Mouse (Mus musculus) gastrocnemius, postnatal 14 days (tissue): ENCODE data around the gene Fgf10. TPM values are rescaled to one million over a fixed set of nuclear protein-coding genes. Genes with fewer than 3 reads are reported as not detected.

Experiments used
- DNase-seq: peaks from one replicate; pipeline ENCODE4 v3.0.0; 2021; ENCODE audit warnings: mixed read lengths
- intact Hi-C: fragments of 180-260 bp; cut with DNase I; formaldehyde crosslinking; loops from one replicate; pipeline ENCODE4 v1.15.1; 2025; ENCODE audit warnings: low total_unique reads
- long read RNA-seq, 2 experiments: library from polyadenylated mRNA; stranded (forward); transcript quantifications; one replicate each; pipeline ENCODE4 v2.0.0; 2021
- total RNA-seq, 2 experiments: library from RNA; stranded (reverse); gene quantifications; 2 replicates each; pipeline ENCODE4 v1.2.3; 2021

The Fgf10 gene
- total RNA-seq = under 1 TPM; 0.29 to 0.53 TPM
- long read RNA-seq, experiment 1 = 0 reads
- long read RNA-seq, experiment 2 = 0 reads

- intact Hi-C loops = no loop called here
- DNase-seq = no peak
Observed at GRCm38 (mm10) chr13:118669491-118669890, at the start of gene Fgf10. Fgf10 (plus strand) TSS chr13:118669791.

- intact Hi-C loops = no loop called here
- DNase-seq = no peak
Observed at GRCm38 (mm10) chr13:118629661-118630428, 39.7 kb upstream of the Fgf10 start.

DNA sequence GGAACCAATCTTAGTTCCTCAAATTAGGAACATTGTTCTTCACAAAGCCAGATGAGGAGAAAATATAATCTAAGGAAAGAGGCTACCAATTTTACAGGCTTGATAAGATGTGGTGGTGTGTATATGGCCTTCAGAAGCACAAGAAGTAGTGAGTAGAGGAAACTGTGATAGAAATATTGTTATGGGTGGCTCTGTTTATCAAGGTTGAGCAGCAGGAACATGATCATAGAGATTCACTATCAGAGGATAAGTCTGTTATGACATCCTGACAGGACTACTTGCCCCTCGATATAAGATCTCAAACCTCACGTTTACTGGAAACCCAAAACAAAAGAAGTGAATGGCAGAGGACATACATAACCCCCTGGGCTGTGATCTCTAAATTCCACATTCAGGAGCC is 38.1 kb upstream of the Fgf10 start:
- intact Hi-C loops = no loop called here
- no peak for DNase-seq

- DNase-seq = no peak
Observed at GRCm38 (mm10) chr13:118636047-118636446, 33.5 kb upstream of the Fgf10 start.

GRCm38 (mm10) chr13:118642585-118642984 is 27.0 kb upstream of the Fgf10 start:
- intact Hi-C loops = no loop called here
- no peak for DNase-seq

More at GRCm38 (mm10) chr13:118636047-118636446, 33.5 kb upstream of the Fgf10 start:
- intact Hi-C loops = no loop called here

DNA sequence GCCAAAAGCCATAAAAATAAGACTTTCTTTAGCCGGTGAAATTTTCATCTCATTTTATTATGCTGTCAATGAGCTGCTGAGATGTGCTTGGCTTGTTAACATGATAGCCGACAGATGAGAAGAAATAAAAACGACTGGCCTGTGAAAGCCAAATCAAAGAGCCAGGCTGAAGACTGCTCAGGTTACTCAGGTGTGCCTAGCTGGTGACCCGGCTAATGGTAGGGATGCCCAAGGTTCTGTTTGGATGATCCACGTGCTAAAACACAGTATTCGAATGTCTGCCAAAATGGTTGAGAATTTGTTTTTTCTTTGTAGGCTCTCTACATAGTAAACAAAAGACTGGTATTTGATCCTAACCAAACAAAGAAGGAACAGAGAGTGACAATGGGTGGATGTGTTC is 26.5 kb upstream of the Fgf10 start:
- intact Hi-C loops = no loop called here

DNA sequence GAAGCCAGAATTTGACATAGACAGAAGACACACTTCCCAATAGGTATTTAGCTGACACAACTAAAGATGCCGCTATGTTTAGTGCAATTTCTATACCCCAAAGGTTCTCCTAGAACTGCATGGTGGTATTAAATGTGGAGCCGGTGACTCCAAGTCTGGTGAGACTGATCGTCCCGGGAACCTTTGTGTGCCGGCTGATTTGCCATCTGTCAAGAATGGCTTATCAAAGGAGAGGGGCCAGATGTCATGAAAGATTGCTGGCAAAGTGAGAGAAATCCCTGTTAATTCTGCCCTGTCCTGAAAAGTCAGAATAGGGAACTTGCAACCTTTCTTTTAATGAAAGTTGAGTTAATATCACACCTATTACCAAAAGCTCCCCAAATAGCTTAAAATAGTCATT is 12.6 kb upstream of the Fgf10 start:
- intact Hi-C loops = no loop called here
- DNase-seq = no peak

More for the DNA sequence above, 26.5 kb upstream of the Fgf10 start:
- no peak for DNase-seq

DNA sequence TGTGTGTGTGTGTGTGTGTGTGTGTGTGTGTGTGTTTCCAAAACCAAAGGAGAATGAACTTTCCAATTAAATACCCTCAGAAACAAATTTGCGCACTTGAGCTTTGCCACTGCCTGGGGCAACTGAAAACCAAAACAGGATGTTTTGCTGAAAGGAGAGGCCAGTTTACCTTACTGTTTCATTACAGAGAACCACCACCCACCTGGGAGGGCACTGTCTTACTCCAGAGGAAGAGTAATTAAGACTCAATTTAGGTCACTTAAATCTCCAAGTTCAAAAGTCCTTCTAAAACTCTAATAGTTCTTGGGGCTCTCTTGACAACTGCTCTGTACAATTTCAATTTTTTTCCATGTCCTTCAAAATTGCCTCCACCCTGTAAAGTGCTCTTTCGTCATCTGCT is 11.6 kb upstream of the Fgf10 start:
- intact Hi-C loops = no loop called here

GRCm38 (mm10) chr13:118658608-118659326 is 10.8 kb upstream of the Fgf10 start:
- intact Hi-C loops = no loop called here

More for the DNA sequence above, 11.6 kb upstream of the Fgf10 start:
- no peak for DNase-seq

GRCm38 (mm10) chr13:118661664-118662063 is 7.9 kb upstream of the Fgf10 start:
- intact Hi-C loops = no loop called here

More at GRCm38 (mm10) chr13:118658608-118659326, 10.8 kb upstream of the Fgf10 start:
- DNase-seq = no peak

GRCm38 (mm10) chr13:118664901-118665300 is 4.7 kb upstream of the Fgf10 start:
- intact Hi-C loops = no loop called here
- DNase-seq = no peak

More at GRCm38 (mm10) chr13:118661664-118662063, 7.9 kb upstream of the Fgf10 start:
- DNase-seq = no peak

DNA sequence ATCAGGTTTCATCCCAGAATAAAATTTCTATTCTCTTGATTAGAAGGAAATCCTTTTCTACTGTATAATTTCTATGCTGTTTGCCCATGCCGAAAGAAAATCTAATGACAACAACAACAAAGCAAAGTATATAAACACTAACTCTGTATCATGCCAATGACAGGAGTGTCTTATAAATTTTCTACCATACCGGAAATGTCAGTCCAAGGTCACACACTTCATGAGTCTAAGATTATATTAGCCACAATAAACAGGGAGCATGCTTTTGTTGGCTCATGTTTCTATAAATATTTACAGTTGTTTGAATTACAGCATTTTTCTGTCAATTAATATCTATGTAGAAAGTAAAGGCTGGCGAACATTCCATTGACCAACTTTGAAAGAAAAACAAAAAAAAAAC is 9.6 kb downstream of the Fgf10 start:
- intact Hi-C loops = no loop called here

DNA sequence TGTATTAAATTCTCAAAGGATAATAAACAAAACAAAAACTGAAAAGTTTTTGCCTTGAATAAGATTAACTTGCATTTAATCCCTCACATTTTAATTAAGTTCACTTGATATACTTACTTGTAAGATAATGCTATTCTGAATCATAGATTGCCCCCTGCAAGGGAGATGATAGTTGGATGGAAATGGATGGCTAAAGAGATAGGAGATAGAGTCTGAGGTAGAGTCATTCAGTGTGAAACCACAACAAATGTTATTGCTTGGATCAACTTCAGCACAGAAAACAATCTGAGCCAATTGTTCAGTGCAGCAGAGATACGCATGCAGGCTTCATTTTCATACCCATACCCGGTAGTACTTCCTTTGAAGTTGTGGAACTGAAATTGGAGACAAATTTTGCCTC is 23.5 kb downstream of the Fgf10 start:
- no peak for DNase-seq
- intact Hi-C loops = no loop called here

More for the DNA sequence above, 9.6 kb downstream of the Fgf10 start:
- DNase-seq = no peak

- intact Hi-C loops = no loop called here
- DNase-seq = no peak
Observed at GRCm38 (mm10) chr13:118695103-118695502, 25.5 kb downstream of the Fgf10 start.

- intact Hi-C loops = no loop called here
- no peak for DNase-seq
Observed at GRCm38 (mm10) chr13:118703727-118704126, 34.1 kb downstream of the Fgf10 start.

DNA sequence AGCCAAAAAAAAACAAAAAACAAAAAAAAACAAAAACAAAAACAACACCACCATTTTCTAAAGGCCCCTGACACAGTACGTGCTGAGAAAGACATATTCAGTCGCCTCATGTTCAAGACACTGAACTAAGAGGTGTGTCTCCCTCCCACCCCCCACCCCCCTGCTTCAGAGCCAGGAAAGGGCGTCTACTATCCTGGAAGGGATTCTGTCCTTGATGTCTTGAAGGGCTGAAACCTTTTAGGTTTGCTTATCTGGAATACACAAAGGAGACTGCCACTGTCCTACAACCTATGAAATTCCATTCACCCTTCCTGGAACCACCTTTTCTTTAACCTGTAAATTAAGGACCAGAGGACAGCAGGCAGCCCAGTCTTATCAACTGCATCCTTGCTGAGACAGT is 36.1 kb downstream of the Fgf10 start:
- DNase-seq = no peak
- intact Hi-C loops = no loop called here

GRCm38 (mm10) chr13:118709912-118710311 is 40.3 kb downstream of the Fgf10 start:
- intact Hi-C loops = no loop called here
- no peak for DNase-seq

DNA sequence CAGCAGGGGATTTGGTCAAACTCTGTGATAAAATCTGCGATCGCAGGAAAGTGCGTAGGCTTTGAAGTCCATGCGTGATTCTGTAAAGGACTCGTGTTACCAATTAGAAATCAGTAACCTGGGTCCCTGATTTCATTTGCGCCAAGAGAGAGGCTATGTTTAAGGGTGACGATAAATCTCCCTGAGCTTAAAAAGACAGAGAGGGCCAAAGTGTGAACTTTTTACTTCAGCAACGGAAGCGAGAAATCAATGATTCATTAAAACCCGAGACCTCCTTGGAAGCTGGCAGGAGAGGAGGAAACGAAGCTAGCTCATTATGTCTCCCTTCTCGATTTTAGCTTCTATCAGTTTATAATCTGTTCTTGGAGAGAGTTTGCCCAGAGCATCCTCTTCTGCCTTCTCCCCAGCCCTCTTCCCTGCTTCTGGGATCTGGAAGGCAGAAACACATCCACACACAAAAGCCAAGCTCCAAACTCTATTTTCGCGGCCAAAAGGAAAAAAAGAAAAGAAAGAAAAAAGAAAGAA is 44.1 kb downstream of the Fgf10 start:
- intact Hi-C loops = no loop called here
- DNase-seq = no peak

DNA sequence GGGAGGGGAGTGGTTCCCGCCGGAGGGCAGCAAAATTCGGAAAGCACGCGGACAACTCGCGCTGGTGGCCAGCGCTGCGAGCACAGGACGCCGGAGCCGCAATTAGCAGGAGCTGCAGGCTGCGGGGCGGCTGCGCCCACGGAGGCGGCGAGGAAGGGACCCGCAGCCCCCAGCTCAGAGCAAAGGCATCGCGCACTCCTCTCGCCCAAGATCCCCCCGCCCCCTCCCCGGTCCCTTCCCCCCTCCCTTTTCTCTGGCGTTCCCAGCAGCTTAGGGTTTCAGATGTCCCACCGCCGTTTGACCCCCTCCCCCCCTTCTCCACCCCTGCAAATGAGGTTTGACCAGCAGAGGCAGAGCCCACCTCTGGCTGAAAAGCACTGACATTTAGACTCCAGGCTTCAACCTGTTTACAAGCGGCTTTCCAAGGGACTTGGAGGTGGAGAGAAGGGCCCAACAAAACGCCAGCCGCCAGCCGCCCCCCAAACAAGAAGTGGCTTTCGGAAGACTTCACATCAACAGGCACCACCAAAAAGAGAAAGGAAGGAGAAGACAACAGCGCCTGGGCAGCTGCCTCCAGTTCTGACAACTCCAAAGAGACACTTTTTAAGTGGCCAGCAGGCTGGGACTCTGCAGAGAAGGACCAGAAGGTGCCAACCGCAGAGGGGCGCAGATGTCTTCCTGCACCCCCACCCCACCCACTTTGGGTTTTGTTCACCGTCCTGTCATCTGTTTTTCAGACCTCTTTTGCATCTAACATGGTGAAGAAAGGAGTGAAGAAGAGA is 44.9 kb downstream of the Fgf10 start:
- no peak for DNase-seq
- intact Hi-C loops = no loop called here
